Mouse (Mus musculus) MEL (cell line): ENCODE data around the gene Pyurf.

ENCODE experiments used
- CHD2 ChIP-seq: IDR thresholded peaks from 2 replicates; pipeline ENCODE4 v1.6.1; 2011; ENCODE audit warnings: low read length, improper control_type of control experiment
- CTCF ChIP-seq, 3 experiments: IDR thresholded peaks in 2 of 3; conservative IDR thresholded peaks in 1 of 3; 2 replicates each; pipeline ENCODE4 v1.5.1; 2011 to 2012; ENCODE audit warnings: low read length in 3 of 3, low read depth in 2 of 3, mild to moderate bottlenecking in 2 of 3, improper control_type of control experiment in 1 of 3, inconsistent platforms in 1 of 3, mixed read lengths in 1 of 3, moderate library complexity in 1 of 3; ENCODE audit not compliant: control insufficient read depth in 1 of 3, insufficient read depth in 1 of 3, poor library complexity in 1 of 3, severe bottlenecking in 1 of 3
- E2F4 ChIP-seq: IDR thresholded peaks from 2 replicates; pipeline ENCODE4 v1.6.1; 2011; ENCODE audit warnings: low read depth, low read length, improper control_type of control experiment, borderline replicate concordance
- KAT2A ChIP-seq: conservative IDR thresholded peaks from 2 replicates; pipeline ENCODE4 v1.6.1; 2012; ENCODE audit warnings: low read depth, low read length, improper control_type of control experiment, inconsistent platforms
- MAFK ChIP-seq: IDR thresholded peaks from 2 replicates; pipeline ENCODE4 v1.6.1; 2011; ENCODE audit warnings: low read depth, mild to moderate bottlenecking, low read length, improper control_type of control experiment, borderline replicate concordance
- MAZ ChIP-seq: IDR thresholded peaks from 2 replicates; pipeline ENCODE4 v1.6.1; 2012; ENCODE audit warnings: low read depth, mild to moderate bottlenecking, inconsistent platforms, low read length, improper control_type of control experiment
- NELFE ChIP-seq: IDR thresholded peaks from 2 replicates; pipeline ENCODE4 v1.6.1; 2011; ENCODE audit warnings: low read depth, low read length, improper control_type of control experiment
- POLR2A ChIP-seq, 2 experiments: IDR thresholded peaks; 2 replicates each; pipeline ENCODE4 v1.6.1; 2011 to 2012; ENCODE audit warnings: low read length in 2 of 2, mild to moderate bottlenecking in 2 of 2, control low read depth in 1 of 2, improper control_type of control experiment in 1 of 2, low read depth in 1 of 2, moderate library complexity in 1 of 2; ENCODE audit not compliant: control insufficient read depth in 1 of 2, insufficient read depth in 1 of 2, poor library complexity in 1 of 2
- POLR2AphosphoS2 ChIP-seq: IDR thresholded peaks from 2 replicates; pipeline ENCODE4 v1.6.1; 2011; ENCODE audit warnings: low read length, improper control_type of control experiment
- RCOR1 ChIP-seq: IDR thresholded peaks from 2 replicates; pipeline ENCODE4 v1.6.1; 2012; ENCODE audit warnings: low read depth, mild to moderate bottlenecking, inconsistent platforms, low read length, improper control_type of control experiment
- ZKSCAN1 ChIP-seq: IDR thresholded peaks from 2 replicates; pipeline ENCODE4 v1.6.1; 2012; ENCODE audit warnings: low read depth, mild to moderate bottlenecking, inconsistent platforms, low read length, improper control_type of control experiment, moderate library complexity
- ZMIZ1 ChIP-seq: IDR thresholded peaks from 2 replicates; pipeline ENCODE4 v1.6.1; 2012; ENCODE audit warnings: low read depth, mild to moderate bottlenecking, inconsistent platforms, low read length, improper control_type of control experiment, moderate library complexity
- ZNF384 ChIP-seq: IDR thresholded peaks from 2 replicates; pipeline ENCODE4 v1.6.1; 2012; ENCODE audit warnings: low read depth, mild to moderate bottlenecking, inconsistent platforms, low read length, improper control_type of control experiment

GRCm38 (mm10) chr6:57684156-57684555 is 7.7 kb downstream of the Pyurf start:
- no peak for TF ChIP-seq NELFE
- no peak for TF ChIP-seq KAT2A
- no peak for TF ChIP-seq CTCF (IDR thresholded peaks at IDR 0.05 in 2 of 3, conservative IDR thresholded peaks at IDR 0.05 in 1 of 3; ENCODE audit: control insufficient read depth in 1 of 3, insufficient read depth in 1 of 3, low read depth in 2 of 3, low read length in 3 of 3, poor library complexity in 1 of 3, severe bottlenecking in 1 of 3)
- no peak for TF ChIP-seq POLR2A (IDR thresholded peaks at IDR 0.05; ENCODE audit: control insufficient read depth in 1 of 2, insufficient read depth in 1 of 2, low read depth in 1 of 2, low read length in 2 of 2, poor library complexity in 1 of 2)
- no peak for TF ChIP-seq RCOR1
- no peak for TF ChIP-seq MAFK
- no peak for TF ChIP-seq ZMIZ1
- no peak for TF ChIP-seq ZNF384
- no peak for TF ChIP-seq CHD2
- TF ChIP-seq ZKSCAN1, result no peak
- no peak for TF ChIP-seq POLR2AphosphoS2
- no peak for TF ChIP-seq E2F4
- TF ChIP-seq MAZ, result no peak
